Mouse (Mus musculus) liver, postnatal 0 days (tissue): Measurements from ENCODE around the gene Olfr429.
"Not testable (repeated sequence)": the region's sequence is repeated elsewhere in the genome, so short reads cannot be mapped to it uniquely, and the experiment has no call there.

Experiments used
- CTCF ChIP-seq: sonication (generic); IDR thresholded peaks from 2 replicates; pipeline ENCODE4 v1.5.1; 2016; ENCODE audit warnings: antibody characterized with exemption, low read depth
- EP300 ChIP-seq: IDR thresholded peaks from 2 replicates; pipeline ENCODE4 v1.6.1; 2016; ENCODE audit warnings: antibody characterized with exemption, low read depth, mild to moderate bottlenecking

GRCm38 (mm10) chr1:174042091-174042884, 41.8 kb upstream of the Olfr429 start:
- TF ChIP-seq CTCF, EP300: not testable (repeated sequence)
